Mouse (Mus musculus) c-Kit-negative CD71-positive TER-119-positive erythroid progenitor cells, embryonic 14.5 days (primary cell): ENCODE measurements around the gene Leng1.
"Not testable (repeated sequence)": the region's sequence is repeated elsewhere in the genome, so short reads cannot be mapped to it uniquely, and the experiment has no call there.

Experiments used
- DNase-seq: peaks from one replicate; pipeline ENCODE4 v3.0.0-alpha.2; 2013; ENCODE audit warnings: low read depth, low spot score

Gene Leng1

DNA sequence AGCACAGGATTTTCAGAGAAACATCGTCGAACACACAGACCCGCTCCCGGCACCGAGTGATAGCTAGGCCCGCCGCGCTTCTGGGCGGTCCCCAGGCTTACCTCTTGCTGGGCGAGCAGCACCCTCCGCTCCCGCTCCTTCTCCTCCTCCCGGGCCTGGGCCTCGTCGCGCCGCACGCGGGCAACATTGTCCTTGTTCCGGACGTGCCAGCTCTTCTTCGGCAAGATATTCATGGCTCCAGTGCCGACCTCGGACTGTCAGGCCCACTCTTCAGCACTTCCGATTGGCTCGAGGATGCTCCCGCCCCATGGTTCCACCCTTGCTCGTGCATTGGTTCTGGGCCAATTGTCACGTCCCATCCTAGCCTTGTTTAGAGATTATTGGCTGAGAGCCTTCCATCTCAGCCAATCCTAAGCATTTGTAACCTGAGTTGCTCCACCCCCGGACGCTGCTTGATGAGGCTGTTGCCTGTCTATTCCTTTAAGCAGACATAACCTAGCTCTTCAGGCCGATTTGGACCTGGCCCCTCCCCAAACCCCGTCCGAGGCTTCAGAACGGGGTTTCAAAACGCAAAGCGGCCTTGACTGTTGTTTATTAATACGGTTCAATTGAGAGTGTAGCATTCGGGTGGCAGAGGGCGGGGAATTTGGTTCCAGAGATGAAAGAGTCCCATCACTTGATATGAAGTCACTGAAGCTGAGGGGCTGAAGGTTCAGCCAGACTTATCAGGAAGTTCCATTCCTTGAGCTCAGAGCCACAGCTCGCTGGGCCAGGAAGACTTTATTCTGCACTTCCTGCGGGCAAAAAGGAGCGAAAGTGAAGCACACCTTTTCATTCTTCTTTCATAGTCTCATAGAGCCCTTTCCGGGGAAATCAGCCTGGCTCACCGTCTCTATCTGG lies at the start of gene Leng1:
Leng1 (minus strand) TSS at position 626 of the 900 bp plus-strand sequence.
- DNase-seq: peak; percentile 95

- no peak for DNase-seq
These were observed 49.6 kb upstream of the Leng1 start for GRCm38 (mm10) chr7:3715249-3715648.

GRCm38 (mm10) chr7:3712264-3712942 lies 46.8 kb upstream of the Leng1 start:
- DNase-seq: no peak

- no peak for DNase-seq
These were observed 43.4 kb upstream of the Leng1 start for GRCm38 (mm10) chr7:3709000-3709399.

DNA sequence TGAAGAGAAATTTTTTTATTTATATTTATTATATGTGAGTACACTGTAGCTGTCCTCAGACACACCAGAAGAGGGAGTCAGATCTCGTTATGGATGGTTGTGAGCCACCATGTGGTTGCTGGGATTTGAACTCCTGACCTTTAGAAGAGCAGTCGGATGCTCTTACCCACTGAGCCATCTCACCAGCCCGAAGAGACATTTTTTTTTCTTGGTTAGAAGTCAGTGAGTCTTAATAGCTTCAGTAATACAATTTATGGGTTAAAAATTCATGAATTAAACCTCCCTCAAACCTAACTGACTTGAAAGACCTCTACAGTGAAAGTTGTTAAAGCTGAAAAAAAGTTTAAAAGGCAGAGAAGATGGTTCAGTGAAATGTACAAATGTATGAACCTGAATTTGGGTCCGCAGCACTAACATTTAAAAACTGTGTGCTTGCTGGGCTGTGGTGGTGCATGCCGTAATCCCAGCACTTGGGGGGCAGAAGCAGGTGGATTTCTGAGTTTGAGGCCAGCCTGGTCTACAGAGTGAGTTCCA lies 42.9 kb upstream of the Leng1 start:
- not testable (repeated sequence) for DNase-seq

GRCm38 (mm10) chr7:3707568-3708413 lies 42.2 kb upstream of the Leng1 start:
- DNase-seq: no peak

- no peak for DNase-seq
These were observed 41.4 kb upstream of the Leng1 start for GRCm38 (mm10) chr7:3707027-3707426.

- DNase-seq: no peak
These were observed 40.8 kb upstream of the Leng1 start for GRCm38 (mm10) chr7:3706343-3706934.

DNA sequence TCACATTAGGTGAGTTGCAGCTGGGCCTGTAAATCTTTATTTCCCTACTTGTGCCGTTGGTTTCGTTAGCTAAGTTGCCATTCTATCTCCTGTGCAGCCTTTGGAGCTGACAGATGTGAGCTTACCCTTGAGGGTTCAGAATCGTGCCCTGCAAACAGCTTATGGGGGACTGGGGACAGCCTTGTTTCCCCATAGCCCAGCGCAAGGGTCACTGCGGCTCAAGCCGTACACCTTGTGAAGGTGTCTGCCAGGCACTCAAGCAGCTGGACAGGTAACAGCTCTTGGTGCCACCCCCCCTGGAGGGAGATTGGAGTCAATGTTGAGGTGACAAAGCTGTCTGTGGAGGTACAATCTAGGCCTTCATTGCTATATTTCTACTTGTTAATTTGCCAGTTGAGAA lies 40.3 kb upstream of the Leng1 start:
- no peak for DNase-seq

GRCm38 (mm10) chr7:3705461-3705860 lies 39.8 kb upstream of the Leng1 start:
- DNase-seq: not testable (repeated sequence)

DNA sequence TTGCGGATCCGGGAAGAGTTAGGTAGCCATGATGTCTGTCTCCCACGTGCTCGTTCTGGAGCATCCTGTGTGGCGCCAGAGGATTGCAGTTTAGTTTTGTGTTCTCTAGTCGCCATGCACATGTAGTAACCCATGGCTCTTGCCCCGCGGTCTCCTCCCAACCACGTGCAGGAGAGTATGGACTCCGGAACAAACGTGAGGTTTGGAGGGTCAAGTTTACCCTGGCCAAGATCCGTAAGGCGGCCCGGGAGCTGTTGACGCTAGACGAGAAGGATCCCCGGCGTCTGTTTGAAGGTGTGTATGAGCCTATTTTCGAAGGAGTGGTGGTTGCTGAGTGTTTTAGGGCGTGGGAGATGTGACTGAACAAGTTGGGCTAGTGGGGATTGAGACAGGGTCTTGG lies 38.8 kb upstream of the Leng1 start:
- DNase-seq: no peak

GRCm38 (mm10) chr7:3703879-3704441 lies 38.3 kb upstream of the Leng1 start, which contains the start of gene Rps9:
TSS of gene Rps9 (plus strand) at chr7:3703993.
- peak; percentile 95 for DNase-seq

- DNase-seq: no peak
These were observed 37.7 kb upstream of the Leng1 start for GRCm38 (mm10) chr7:3703148-3703878.

DNA sequence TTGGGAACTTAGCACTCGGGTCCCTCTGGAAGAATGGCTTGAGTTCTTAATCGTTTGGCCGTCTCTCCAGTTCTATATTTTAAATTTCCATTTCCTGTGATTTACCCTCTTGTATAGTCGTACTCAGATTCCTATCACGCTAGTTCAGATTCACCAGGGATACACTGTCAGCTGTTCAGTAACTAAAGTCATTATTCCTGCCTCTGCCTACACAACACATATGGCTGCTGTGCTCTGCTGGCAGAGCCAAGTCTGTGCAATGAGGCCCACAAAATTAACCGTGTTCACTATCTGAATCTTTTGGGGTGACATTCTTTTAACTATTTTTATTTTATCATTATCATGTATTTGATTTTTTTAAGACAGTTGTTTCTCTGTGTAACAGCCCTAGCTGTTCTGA lies 32.8 kb upstream of the Leng1 start:
- no peak for DNase-seq

- DNase-seq: not testable (repeated sequence)
These were observed 29.3 kb upstream of the Leng1 start for GRCm38 (mm10) chr7:3694949-3695305.

DNA sequence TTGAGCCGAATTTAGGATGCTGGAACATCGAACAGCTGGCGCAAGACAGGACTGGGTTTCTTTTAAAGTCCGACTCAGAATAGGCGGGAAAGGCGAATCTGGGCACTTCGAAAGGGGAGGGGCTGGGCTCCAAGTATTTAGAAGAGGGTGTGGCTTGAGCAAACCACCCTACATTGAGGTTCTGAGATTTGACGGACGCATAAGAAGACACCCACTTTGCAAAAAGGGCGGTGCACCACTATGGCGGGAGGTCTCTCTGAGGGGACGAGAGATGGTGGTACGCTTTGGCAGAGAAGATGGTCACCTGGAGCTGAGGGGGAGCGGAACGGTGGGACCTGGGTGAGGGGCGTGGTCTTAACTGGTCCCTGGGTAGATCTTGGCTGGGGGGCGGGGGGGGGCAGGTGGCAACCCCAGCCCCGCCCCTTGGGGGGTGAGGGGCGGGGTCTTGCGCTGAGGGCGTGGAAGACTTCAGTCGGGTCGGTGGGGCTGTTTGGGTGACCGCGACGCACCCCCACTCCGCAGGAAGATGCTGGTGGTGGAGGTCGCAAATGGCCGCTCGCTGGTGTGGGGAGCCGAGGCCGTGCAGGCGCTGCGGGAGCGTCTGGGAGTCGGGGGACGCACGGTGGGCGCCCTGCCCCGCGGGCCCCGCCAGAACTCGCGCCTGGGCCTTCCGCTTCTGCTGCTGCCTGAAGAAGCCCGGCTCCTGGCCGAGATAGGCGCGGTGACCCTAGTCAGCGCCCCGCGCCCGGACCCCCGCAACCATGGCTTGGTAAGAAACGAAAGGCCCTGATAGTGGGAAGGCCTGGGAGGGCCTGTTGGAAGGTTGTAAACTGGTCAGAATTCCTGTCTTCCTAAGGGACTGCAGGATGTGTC lies 28.7 kb upstream of the Leng1 start:
- DNase-seq: peak; percentile 24

- no peak for DNase-seq
These were observed 28.1 kb upstream of the Leng1 start for GRCm38 (mm10) chr7:3693809-3694075.

DNA sequence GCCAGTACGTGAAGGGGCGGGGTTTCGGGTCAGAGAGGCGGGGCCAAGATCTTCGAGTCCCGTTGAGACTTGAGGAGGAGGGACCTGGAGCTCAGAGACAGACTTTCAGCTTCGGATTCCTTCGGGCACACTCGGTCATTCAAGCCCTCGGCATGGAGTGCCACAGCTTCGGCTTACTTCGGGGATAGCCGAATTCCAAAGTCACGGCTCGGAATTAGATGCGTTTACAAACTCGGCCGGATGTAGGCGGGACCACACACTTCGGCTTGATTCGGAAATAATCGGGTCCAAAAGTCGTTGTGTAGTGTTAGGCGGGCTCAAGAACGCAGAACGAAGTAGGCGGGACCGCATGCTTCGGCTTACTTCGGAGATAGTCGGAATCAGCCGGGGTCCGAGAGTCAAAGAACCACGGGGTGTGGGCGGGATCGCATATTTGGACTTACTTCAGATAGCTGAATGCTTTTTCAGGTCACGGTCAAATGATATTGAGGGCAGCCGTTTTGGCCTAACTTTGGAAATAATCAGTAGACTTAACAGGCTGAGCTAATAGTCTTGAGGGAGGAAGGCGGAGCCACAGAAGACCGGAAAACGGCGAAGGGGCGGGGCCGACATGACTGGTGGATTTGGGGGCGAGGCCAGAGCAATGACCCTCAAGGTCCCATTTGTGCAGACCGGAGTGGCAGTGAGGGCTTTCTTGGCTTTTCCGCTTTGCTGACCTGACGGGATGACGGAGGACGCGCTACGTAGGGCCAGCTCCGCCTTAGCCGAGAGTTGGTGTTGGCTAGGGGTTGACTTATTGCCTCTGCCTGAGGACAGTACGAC lies 27.6 kb upstream of the Leng1 start, which contains the start of gene Mboat7:
Mboat7 (minus strand) TSS at position 537 of the 822 bp plus-strand sequence.
- DNase-seq: peak; percentile 89
